Mouse (Mus musculus): ENCODE measurements around the gene Otx1. TPM values are rescaled to one million over a fixed set of nuclear protein-coding genes. Genes with fewer than 3 reads are reported as not detected.

The Otx1 gene
- polyA plus RNA-seq, 1 experiment: 0.60 TPM

DNA sequence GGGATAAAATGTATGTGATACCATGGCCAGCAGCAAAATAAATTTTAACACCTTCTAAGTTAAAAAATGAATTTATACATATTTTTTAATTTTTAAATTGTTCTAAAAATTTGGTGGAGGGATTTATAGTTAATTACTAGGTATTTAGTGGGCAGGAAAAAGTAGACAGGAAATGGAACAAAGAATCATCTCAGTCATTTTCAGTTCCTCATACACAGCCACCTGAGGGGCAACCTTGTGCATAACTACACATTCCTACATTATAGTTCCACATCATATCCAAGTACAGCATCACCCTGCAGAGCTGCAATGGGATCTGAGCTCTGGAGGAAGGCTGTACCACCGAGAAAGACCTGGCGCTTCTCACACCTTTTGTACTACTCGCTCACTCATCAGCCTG, 33.8 kb downstream of the Otx1 start:
- Histone ChIP-seq H3K9ac (ENCODE audit: low read depth, poor library complexity, severe bottlenecking) (no peak overlapping the region), H3K4me1 (ENCODE audit: control insufficient read depth, insufficient read depth, low read length) (no peaks in the 10 kb centered on the region), H3K27ac (ENCODE audit: insufficient read depth, low read length) (no peak overlapping the region), H3K9me3 (replicated peaks; ENCODE audit: control insufficient read depth, insufficient read depth, low read length, poor library complexity, severe bottlenecking) (0 out of 2 replicates have a peak, but pooled peaks cover 5% of the 10 kb centered on the region), H3K27me3 (ENCODE audit: control insufficient read depth, insufficient read depth, low read length, poor library complexity, severe bottlenecking) (no peaks in the 10 kb centered on the region), H3K36me3 (ENCODE audit: control insufficient read depth, insufficient read depth, low read length, poor library complexity, severe bottlenecking) (no peaks in the 10 kb centered on the region), H3K4me3 (ENCODE audit: low read depth, low read length) (no peak overlapping the region)
- no peak for TF ChIP-seq CTCF (IDR thresholded peaks at IDR 0.05; ENCODE audit: low read depth, low read length)
- TF ChIP-seq EP300 (IDR thresholded peaks at IDR 0.05; ENCODE audit: insufficient read depth, low read depth, low read length): no peak
- TF ChIP-seq POLR2A (IDR thresholded peaks at IDR 0.05; ENCODE audit: insufficient read depth, low read length): no peak

DNA sequence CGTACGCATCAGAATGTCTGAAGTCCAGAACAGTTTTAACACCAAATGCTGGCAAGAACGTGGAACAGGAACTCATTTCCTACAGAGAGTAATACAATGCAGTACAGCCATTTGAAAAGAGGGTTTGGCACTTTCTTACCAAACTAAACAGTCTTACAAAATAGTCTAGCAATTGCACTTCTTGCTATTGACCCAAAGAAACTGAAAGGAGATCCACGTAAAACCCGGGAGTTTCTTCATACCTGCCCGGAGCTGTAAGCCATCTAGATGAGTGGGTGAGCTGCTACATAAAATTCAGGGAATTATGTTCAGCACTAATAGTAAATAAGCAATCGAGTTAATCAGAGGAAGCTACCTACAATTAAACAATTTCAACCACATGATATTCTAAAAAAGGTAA, 47.5 kb downstream of the Otx1 start:
- TF ChIP-seq CTCF (IDR thresholded peaks at IDR 0.05; ENCODE audit: low read depth, low read length): no peak
- TF ChIP-seq EP300 (IDR thresholded peaks at IDR 0.05; ENCODE audit: insufficient read depth, low read depth, low read length): no peak
- TF ChIP-seq POLR2A (IDR thresholded peaks at IDR 0.05; ENCODE audit: insufficient read depth, low read length): no peak
- Histone ChIP-seq H3K4me3 (ENCODE audit: low read depth, low read length) (no peak overlapping the region), H3K9ac (ENCODE audit: low read depth, poor library complexity, severe bottlenecking) (no peak overlapping the region), H3K27ac (ENCODE audit: insufficient read depth, low read length) (no peak overlapping the region), H3K9me3 (replicated peaks; ENCODE audit: control insufficient read depth, insufficient read depth, low read length, poor library complexity, severe bottlenecking) (no peaks in the 10 kb centered on the region), H3K36me3 (ENCODE audit: control insufficient read depth, insufficient read depth, low read length, poor library complexity, severe bottlenecking) (no peaks in the 10 kb centered on the region), H3K4me1 (ENCODE audit: control insufficient read depth, insufficient read depth, low read length) (no peaks in the 10 kb centered on the region), H3K27me3 (ENCODE audit: control insufficient read depth, insufficient read depth, low read length, poor library complexity, severe bottlenecking) (no peaks in the 10 kb centered on the region)

DNA sequence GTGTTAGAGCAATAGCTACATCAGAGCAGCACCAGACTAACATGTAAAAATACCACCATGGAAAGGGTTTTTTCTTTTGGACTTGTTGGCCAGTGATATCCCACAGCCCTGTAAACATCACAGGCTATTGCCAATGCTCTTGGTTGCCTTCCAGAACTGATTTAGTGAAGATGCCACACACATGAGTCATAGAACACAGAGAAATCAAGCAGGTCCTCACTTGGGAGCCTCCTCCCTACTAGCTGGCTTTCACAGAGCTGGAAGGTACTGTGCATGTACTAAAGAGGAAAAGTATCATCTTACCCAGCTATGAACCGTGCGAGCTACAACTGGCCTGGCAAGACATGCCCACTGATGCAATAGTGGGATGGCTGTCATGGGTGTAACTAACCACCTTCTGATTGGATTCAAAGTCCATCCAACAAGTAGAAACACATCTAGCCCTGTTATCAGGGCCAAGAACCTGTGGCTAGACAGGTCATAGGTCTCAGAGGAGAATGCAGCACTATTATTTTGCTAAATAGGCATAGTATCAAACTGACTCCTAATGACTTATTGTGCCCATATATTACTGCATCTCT, 51.0 kb downstream of the Otx1 start:
- Histone ChIP-seq H3K27ac (ENCODE audit: insufficient read depth, low read length) (no peak overlapping the region), H3K4me3 (ENCODE audit: low read depth, low read length) (no peak overlapping the region), H3K36me3 (ENCODE audit: control insufficient read depth, insufficient read depth, low read length, poor library complexity, severe bottlenecking) (no peaks in the 10 kb centered on the region), H3K27me3 (ENCODE audit: control insufficient read depth, insufficient read depth, low read length, poor library complexity, severe bottlenecking) (no peaks in the 10 kb centered on the region), H3K4me1 (ENCODE audit: control insufficient read depth, insufficient read depth, low read length) (no peaks in the 10 kb centered on the region), H3K9ac (ENCODE audit: low read depth, poor library complexity, severe bottlenecking) (no peak overlapping the region), H3K9me3 (replicated peaks; ENCODE audit: control insufficient read depth, insufficient read depth, low read length, poor library complexity, severe bottlenecking) (no peaks in the 10 kb centered on the region)
- TF ChIP-seq CTCF (IDR thresholded peaks at IDR 0.05; ENCODE audit: low read depth, low read length) (no peak), POLR2A (IDR thresholded peaks at IDR 0.05; ENCODE audit: insufficient read depth, low read length) (no peak), EP300 (IDR thresholded peaks at IDR 0.05; ENCODE audit: insufficient read depth, low read depth, low read length) (no peak)

DNA sequence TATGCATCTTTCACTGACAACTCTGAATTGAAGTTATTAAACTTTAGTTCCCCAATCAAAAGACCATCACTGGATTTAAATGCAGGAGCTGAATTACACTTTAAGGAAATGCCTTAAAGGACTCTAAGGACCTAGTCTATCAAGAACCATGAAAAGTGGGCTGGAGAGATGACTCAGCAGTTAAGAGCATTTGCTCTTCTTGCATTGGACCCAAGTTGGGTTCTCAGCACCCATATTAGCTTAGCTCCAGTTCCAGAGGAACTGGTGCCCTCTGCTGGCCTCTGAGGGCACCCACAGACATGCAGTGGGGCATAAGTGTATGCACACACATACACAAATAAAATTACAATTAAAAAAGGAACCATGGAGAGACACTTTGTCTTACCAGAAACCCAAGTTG, 52.6 kb downstream of the Otx1 start:
- H3K9me3 ChIP-seq (replicated peaks; ENCODE audit: control insufficient read depth, insufficient read depth, low read length, poor library complexity, severe bottlenecking): no peaks in the 10 kb centered on the region
- H3K27me3 ChIP-seq (ENCODE audit: control insufficient read depth, insufficient read depth, low read length, poor library complexity, severe bottlenecking): no peaks in the 10 kb centered on the region
- no peak overlapping the region for H3K27ac ChIP-seq (ENCODE audit: insufficient read depth, low read length)
- TF ChIP-seq CTCF (IDR thresholded peaks at IDR 0.05; ENCODE audit: low read depth, low read length) (peak; percentile 40), EP300 (IDR thresholded peaks at IDR 0.05; ENCODE audit: insufficient read depth, low read depth, low read length) (no peak), POLR2A (IDR thresholded peaks at IDR 0.05; ENCODE audit: insufficient read depth, low read length) (no peak)
- no peak overlapping the region for H3K4me3 ChIP-seq (ENCODE audit: low read depth, low read length)
- no peaks in the 10 kb centered on the region for H3K36me3 ChIP-seq (ENCODE audit: control insufficient read depth, insufficient read depth, low read length, poor library complexity, severe bottlenecking)
- no peaks in the 10 kb centered on the region for H3K4me1 ChIP-seq (ENCODE audit: control insufficient read depth, insufficient read depth, low read length)
- H3K9ac ChIP-seq (ENCODE audit: low read depth, poor library complexity, severe bottlenecking): no peak overlapping the region

Data from ES-Bruce4 (cell line).